Mouse (Mus musculus) heart, embryonic 16.5 days (tissue): ENCODE data around the gene Kcnk13. TPM values are rescaled to one million over a fixed set of nuclear protein-coding genes. Genes with fewer than 3 reads are reported as not detected.

ENCODE experiments used
- ATAC-seq: fragments of 200-750 bp; cut with Nextera tagmentation; replicated peaks from 2 replicates; pipeline ENCODE4 v1.8.0; 2017; ENCODE audit warnings: moderate number of reproducible peaks; ENCODE audit not compliant: insufficient read depth, low FRiP score; ENCODE audit errors: extremely low read depth
- H3K27ac ChIP-seq: fragments of 300-500 bp; sonication (generic); 2 replicates; pipeline ENCODE4 v1.5.1; 2014; ENCODE audit warnings: mild to moderate bottlenecking, low read length, control low read depth, moderate library complexity
- H3K27me3 ChIP-seq: fragments of 300-500 bp; sonication (generic); 2 replicates; pipeline ENCODE4 v1.6.1; 2014; ENCODE audit warnings: low read length, mixed read lengths; ENCODE audit not compliant: control insufficient read depth, insufficient read depth
- H3K36me3 ChIP-seq: fragments of 300-500 bp; sonication (generic); 2 replicates; pipeline ENCODE4 v1.6.1; 2014; ENCODE audit not compliant: control insufficient read depth, insufficient read depth
- H3K4me1 ChIP-seq: fragments of 300-500 bp; sonication (generic); 2 replicates; pipeline ENCODE4 v1.6.1; 2014; ENCODE audit warnings: low read length, mixed read lengths; ENCODE audit not compliant: control insufficient read depth, insufficient read depth
- H3K4me2 ChIP-seq: fragments of 300-500 bp; sonication (generic); 2 replicates; pipeline ENCODE4 v1.6.1; 2014; ENCODE audit warnings: low read depth, mild to moderate bottlenecking, control low read depth, low read length
- H3K4me3 ChIP-seq: fragments of 300-500 bp; sonication (generic); 2 replicates; pipeline ENCODE4 v1.5.1; 2014; ENCODE audit warnings: mild to moderate bottlenecking, control low read depth, low read length
- H3K9ac ChIP-seq: fragments of 300-500 bp; sonication (generic); 2 replicates; pipeline ENCODE4 v1.6.1; 2014; ENCODE audit warnings: low read length, control low read depth
- H3K9me3 ChIP-seq: fragments of 300-500 bp; sonication (generic); replicated peaks from 2 replicates; pipeline ENCODE4 v1.6.1; 2016; ENCODE audit warnings: low read length; ENCODE audit not compliant: control insufficient read depth
- WGBS: fragments of 180-500 bp; shearing (Covaris S2); extraction: QIAGEN DNeasy Blood & Tissue Kit; methylation state at CpG from one replicate; pipeline ENCODE4 v1.1.7; 2014; 5-methylcytosine and 5-hydroxymethylcytosine counted together
- polyA plus RNA-seq: library from polyadenylated mRNA; unstranded; fragments of >200 nt; fragmentation: Nextera tagmentation; extraction: Ambion mirVana; gene quantifications from 2 replicates; pipeline ENCODE4 v1.2.1, GENCODE M21; 2015

Gene Kcnk13
- polyA plus RNA-seq, 1 experiment from 2014 or later = 0.22 TPM

DNA sequence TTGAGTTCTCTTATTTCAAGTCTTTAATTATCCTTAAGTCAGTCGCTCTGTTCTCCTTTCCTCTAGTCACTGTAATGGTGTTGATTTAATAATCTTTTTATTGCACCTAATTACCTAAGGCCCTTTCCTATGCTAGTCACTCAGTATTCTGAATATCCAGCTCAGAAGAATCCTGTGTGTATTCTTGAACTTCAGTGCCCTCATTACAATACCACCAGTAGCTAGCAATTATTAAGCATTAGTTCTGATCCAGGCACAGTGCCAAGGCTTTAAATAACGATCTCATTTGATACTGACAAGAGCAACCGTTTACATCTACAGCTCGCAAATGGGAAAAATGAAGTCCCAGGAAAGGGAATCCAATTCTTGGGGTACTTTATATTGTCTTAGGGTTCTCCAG, 111.4 kb downstream of the Kcnk13 start:
- no peaks in the 10 kb centered on the region for H3K36me3 ChIP-seq
- no peak overlapping the region for H3K27ac ChIP-seq
- no peak overlapping the region for H3K4me2 ChIP-seq
- H3K4me3 ChIP-seq = no peak overlapping the region
- no peak overlapping the region for H3K9ac ChIP-seq
- no peaks in the 10 kb centered on the region for H3K9me3 ChIP-seq
- no peak for ATAC-seq
- no peaks in the 10 kb centered on the region for H3K27me3 ChIP-seq
- WGBS = 60% methylated on average over 4 of the region's 4 CpGs
- H3K4me1 ChIP-seq = no peaks in the 10 kb centered on the region

DNA sequence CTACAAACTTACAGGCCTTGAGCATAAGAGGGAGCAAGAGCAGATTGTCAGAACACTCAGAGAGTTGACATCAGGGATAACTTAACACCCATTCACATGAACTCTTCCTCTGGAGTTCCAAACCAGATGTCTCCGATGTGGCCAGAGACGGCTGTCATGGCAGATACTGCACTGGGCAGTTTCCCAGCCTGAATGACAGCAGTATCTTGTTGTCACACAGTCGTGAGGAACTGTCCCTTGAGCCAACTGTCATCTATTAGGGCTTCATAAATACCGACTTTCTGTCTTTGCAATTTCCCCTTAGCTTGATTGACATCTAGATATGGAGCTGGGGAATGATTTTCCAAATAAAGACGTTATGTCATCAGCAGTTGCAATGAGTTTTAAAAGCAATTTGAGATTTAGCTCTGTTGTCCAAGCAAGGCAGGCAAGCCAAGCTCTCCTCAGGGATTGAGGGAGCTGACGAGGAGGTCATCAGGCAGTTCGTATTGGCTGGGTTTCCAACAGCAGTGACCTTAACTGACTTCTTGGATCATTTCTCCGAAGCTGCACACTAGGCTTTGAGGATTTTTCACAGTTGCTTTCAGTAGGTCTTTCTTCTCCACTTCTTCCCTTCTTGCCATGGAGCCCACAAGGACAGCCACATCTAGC, 115.5 kb downstream of the Kcnk13 start:
- Histone ChIP-seq H3K4me3 (no peak overlapping the region), H3K9me3 (no peaks in the 10 kb centered on the region), H3K27ac (no peak overlapping the region), H3K4me2 (no peak overlapping the region), H3K4me1 (peaks cover 4% of the 10 kb centered on the region), H3K27me3 (no peaks in the 10 kb centered on the region), H3K36me3 (no peaks in the 10 kb centered on the region), H3K9ac (no peak overlapping the region)
- 50% methylated on average over 8 of the region's 8 CpGs for WGBS
- 0 out of 2 replicates have a peak, but pooled peaks have one; percentile 10 for ATAC-seq

DNA sequence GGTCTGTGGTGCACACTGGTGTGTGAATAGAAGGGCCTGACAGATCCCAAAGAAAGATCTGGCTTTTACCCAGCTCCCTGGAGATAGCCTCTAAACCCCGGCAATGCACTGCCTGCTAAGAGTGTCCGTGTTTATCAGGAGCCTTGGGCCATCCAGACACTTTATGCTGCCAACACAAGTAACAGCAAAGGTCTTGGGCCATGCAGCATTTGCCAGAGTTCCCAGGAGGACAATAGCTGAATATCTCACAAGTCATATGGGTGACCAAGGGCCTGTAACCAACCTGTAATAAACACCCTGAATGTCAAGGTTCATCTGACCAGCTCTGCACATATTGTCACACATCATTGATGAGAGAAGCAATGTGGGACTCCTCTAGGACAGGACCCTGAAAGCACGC, 123.7 kb downstream of the Kcnk13 start:
- Histone ChIP-seq H3K9ac (no peak overlapping the region), H3K36me3 (no peaks in the 10 kb centered on the region), H3K27me3 (no peaks in the 10 kb centered on the region), H3K9me3 (no peaks in the 10 kb centered on the region), H3K4me3 (no peak overlapping the region), H3K4me2 (no peak overlapping the region), H3K4me1 (peaks cover 4% of the 10 kb centered on the region), H3K27ac (no peak overlapping the region)
- WGBS = 59% methylated on average over 3 of the region's 3 CpGs
- no peak for ATAC-seq

DNA sequence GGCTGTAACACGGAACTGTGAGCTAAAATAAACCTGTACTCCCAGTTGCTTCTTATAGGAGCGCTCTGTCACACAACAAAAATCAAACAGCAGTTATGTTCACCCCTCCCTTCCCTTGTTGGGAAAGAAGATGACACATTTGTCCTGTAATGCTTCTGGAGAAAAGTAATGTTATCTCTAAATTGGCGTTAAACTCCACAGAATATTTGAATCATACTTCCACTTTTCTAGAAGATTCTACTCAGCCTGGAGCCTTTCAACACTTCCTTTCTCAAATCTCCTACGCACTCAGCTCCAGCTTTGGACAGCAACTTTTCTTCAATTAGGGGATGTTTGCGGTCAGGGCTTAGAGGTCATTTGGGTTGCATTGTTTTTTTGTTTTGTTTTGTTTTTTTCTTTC, 125.0 kb downstream of the Kcnk13 start:
- WGBS = 76% methylated on average over 5 of the region's 5 CpGs
- no peak for ATAC-seq
- Histone ChIP-seq H3K27ac (no peak overlapping the region), H3K9ac (no peak overlapping the region), H3K36me3 (no peaks in the 10 kb centered on the region), H3K9me3 (no peaks in the 10 kb centered on the region), H3K4me2 (no peak overlapping the region), H3K4me3 (no peak overlapping the region), H3K27me3 (no peaks in the 10 kb centered on the region), H3K4me1 (peaks cover under 1% of the 10 kb centered on the region)

DNA sequence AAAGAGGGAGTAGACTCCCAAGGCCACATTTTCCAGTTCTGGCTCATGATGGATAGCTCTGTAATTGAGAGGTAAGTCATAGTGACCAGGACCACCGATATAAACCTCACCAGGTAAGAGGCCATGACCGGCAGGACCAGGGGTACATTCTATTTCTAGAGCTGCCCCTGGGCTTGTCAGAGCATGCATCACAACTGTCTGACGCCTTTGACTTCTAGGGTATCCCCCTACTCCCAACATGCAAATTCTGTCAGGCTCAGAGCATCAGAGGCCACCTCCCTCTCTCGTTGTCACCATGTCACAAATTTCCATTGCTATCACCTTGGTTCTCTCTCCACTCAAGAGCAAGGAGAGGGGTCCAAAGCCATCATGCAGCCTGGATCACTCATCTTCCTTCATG, 126.5 kb downstream of the Kcnk13 start:
- WGBS = 79% methylated on average over 4 of the region's 4 CpGs
- no peak overlapping the region for H3K27ac ChIP-seq
- H3K4me2 ChIP-seq = no peak overlapping the region
- no peak overlapping the region for H3K9ac ChIP-seq
- no peak overlapping the region for H3K4me3 ChIP-seq
- no peaks in the 10 kb centered on the region for H3K27me3 ChIP-seq
- H3K4me1 ChIP-seq = no peaks in the 10 kb centered on the region
- no peaks in the 10 kb centered on the region for H3K9me3 ChIP-seq
- H3K36me3 ChIP-seq = no peaks in the 10 kb centered on the region
- no peak for ATAC-seq

DNA sequence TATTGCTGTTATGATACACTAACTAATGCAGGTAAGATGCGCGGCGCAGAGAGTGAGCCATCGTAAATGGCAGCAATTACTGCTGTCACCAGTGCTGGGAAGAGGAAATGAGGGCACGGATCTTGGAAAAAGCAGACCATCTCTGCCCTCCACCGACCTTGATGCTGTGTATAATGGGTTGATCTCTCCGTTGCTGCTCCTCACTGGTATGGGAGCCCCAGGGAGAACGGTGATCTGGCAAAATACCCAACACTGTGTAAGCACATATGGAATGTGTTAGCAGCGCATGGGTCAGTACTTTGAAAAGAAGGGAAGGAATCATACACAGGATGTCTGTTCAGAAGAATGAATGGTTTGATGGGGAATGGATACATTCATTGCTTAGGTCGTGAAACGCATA, 128.7 kb downstream of the Kcnk13 start:
- Histone ChIP-seq H3K9me3 (no peaks in the 10 kb centered on the region), H3K36me3 (no peaks in the 10 kb centered on the region), H3K9ac (no peak overlapping the region), H3K4me1 (no peaks in the 10 kb centered on the region), H3K27me3 (no peaks in the 10 kb centered on the region), H3K27ac (no peak overlapping the region), H3K4me3 (no peak overlapping the region), H3K4me2 (no peak overlapping the region)
- no peak for ATAC-seq
- WGBS = 76% methylated on average over 11 of the region's 11 CpGs

DNA sequence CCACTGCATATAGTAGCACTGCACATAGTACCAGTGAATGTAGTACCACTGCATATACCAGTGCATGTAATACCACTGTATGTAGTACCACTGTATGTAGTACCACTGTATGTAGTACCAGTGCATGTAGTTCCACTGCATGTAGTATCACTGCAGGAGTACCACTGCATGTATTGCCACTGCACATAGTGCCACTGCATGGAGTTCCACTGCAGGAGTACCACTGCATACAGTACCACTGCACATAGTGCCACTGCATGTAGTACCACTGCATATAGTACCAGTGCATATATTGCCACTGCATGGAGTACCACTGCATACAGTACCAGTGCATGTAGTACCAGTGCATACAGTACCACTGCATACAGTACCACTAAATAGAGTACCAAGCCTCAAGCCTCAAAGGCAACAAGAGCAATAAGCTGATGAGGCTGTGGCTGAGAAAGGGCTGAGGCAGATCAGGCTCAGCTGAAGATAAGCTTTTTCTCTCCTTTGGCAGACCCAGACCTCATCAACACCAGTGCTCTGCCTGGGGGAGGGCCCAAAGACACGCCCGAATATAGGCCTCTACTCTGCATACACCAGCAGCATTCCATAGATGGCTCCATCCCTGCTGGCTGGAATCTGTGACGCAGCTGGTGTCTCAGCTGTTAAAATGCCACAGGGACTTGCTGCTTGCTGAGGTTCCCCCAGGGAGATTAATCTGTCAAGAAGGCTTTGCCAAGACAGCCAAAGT, 135.8 kb downstream of the Kcnk13 start:
- H3K4me3 ChIP-seq = no peak overlapping the region
- no peak overlapping the region for H3K4me2 ChIP-seq
- 49% methylated on average over 3 of the region's 3 CpGs for WGBS
- no peaks in the 10 kb centered on the region for H3K9me3 ChIP-seq
- H3K36me3 ChIP-seq = no peaks in the 10 kb centered on the region
- no peaks in the 10 kb centered on the region for H3K27me3 ChIP-seq
- H3K4me1 ChIP-seq = no peaks in the 10 kb centered on the region
- no peak overlapping the region for H3K27ac ChIP-seq
- H3K9ac ChIP-seq = no peak overlapping the region
- no peak for ATAC-seq

DNA sequence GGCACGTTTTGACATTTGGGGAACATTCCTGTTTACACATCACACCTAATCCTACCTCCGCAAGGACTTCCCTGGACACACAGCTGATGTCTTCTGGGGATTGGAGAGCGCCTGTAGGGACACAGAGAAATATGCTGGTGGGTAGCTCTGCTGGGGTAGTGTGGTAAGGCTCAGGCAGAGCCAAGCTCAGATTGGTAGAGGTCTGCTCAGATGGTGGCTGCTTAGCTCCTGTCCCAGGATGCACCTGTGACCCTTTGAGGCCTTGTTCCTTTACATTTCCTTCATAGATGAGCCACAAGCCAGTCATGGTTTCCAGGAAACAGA, 136.4 kb downstream of the Kcnk13 start:
- H3K4me2 ChIP-seq = no peak overlapping the region
- WGBS = 55% methylated on average over 3 of the region's 3 CpGs
- H3K27ac ChIP-seq = no peak overlapping the region
- H3K4me3 ChIP-seq = no peak overlapping the region
- no peak overlapping the region for H3K9ac ChIP-seq
- no peaks in the 10 kb centered on the region for H3K36me3 ChIP-seq
- no peaks in the 10 kb centered on the region for H3K9me3 ChIP-seq
- no peaks in the 10 kb centered on the region for H3K4me1 ChIP-seq
- no peaks in the 10 kb centered on the region for H3K27me3 ChIP-seq
- ATAC-seq = no peak

DNA sequence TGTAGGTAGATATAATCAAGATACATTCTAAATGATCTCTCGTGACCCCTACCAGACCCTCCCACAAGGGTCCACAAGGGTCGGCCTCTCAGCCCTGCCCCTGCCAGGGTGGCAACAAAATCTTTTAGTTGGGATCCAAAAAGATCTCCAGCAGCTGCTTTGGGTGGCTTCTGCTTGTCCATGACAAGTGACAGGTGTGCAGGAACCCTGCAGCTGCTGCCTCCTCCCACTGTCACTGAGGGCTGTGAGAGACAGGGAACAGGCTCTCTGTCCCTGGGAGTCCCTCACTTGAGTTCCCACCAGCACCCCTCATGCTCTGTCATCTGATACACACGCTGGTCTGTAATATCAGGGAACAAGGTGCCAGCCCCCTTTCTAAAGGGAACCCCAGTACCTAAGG, 137.4 kb downstream of the Kcnk13 start:
- peaks cover 2% of the 10 kb centered on the region; the same call in 1 of the 2 replicates for H3K4me1 ChIP-seq
- no peak overlapping the region for H3K27ac ChIP-seq
- no peaks in the 10 kb centered on the region for H3K9me3 ChIP-seq
- H3K36me3 ChIP-seq = no peaks in the 10 kb centered on the region
- no peak overlapping the region for H3K9ac ChIP-seq
- no peak overlapping the region for H3K4me2 ChIP-seq
- no peak overlapping the region for H3K4me3 ChIP-seq
- WGBS = 74% methylated on average over 3 of the region's 3 CpGs
- no peak for ATAC-seq
- H3K27me3 ChIP-seq = no peaks in the 10 kb centered on the region
